Mouse (Mus musculus): Measurements from ENCODE around the gene Henmt1.
A peak's percentile ranks its signal among the peaks of the same experiment; 100 is the strongest.

The Henmt1 gene

DNA sequence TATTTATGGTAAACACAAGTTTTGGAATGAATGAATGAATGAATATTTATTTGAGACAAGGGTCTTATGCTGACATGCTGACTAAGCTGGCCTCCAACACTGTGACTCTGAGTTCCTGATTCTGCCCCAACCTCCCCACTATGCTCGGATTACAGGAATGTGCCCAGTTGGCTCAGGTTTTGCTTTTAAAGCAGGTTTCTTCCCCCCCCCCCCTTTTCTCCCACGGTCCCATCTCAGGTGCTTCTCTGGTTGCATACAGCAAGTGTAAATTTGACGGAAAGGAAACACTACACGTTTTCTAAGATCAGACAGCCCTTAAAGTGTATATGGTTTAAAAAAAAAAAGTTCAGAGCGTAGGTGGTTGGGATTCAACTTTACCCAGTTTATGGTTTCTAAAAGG lies at the start of gene Henmt1:
Henmt1 (plus strand) TSS at position 301 of the 400 bp plus-strand sequence.
- no peak for DNase-seq (ENCODE audit: low spot score)

DNA sequence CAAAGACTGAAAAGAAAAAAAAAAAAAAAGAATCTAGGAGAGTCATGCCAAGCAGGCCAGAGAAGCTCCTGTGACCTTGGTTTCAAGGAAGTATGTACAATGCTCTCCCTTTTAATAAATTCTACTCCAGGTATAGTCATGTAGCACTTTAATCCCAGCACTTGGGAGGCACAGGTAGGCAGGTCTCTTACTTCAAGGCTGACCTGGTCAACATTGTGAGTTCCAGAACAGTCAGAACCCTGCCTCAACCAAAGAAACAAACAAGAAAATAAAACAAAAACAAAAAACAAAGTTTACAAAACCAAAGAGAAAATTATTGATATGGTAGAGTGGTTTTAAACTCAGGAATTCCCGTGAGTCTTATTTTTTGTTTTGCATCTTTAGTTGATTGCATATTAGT lies 49.8 kb upstream of the Henmt1 start, which contains the start of gene Fndc7:
Fndc7 (minus strand) TSS at position 101 of the 400 bp plus-strand sequence.
- DNase-seq (ENCODE audit: low spot score): no peak

- no peak for DNase-seq (ENCODE audit: low spot score)
These were observed 47.6 kb upstream of the Henmt1 start for GRCm38 (mm10) chr3:108892080-108892479.

DNA sequence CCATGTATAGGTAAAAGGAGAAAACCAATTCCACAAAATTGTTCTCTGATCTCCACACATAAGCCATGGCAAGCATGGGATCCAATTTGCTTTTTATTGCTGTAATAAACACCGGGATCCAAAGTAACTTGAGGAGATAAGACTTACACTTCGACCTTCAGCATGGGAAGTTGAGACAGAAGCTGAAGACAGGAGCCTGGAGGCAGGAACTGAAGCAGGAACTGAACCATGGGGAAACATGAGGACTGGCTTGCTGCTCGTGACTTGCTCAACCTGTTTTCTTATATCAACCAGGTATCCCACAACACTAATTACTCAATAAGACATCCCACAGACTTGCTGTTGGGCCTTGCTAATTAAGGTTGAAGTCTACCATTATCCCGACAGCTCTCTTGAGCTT lies 46.8 kb upstream of the Henmt1 start:
- DNase-seq (ENCODE audit: low spot score): no peak

DNA sequence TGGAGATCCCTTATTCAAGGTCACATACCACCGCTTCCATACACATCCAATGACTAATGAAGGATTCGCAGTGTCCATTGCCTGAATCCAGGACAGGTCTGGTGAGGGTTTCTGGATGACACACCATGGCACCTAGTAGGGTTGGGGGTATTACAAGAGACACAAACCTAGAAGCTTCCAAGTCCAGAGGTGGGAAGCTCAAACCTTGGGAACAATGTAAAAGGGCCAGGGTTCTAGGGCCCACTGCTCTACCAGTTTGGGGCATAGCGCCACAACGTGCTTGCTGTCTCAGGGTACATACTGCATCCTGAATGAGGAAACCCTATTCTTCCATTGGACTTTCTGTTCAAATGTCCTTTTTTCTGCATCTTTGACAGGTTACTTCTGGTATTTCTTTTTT lies 41.0 kb upstream of the Henmt1 start:
- DNase-seq (ENCODE audit: low spot score): no peak

- no peak for DNase-seq (ENCODE audit: low spot score)
These were observed 39.5 kb upstream of the Henmt1 start for GRCm38 (mm10) chr3:108900147-108900546.

GRCm38 (mm10) chr3:108900681-108901080 lies 39.0 kb upstream of the Henmt1 start:
- no peak for DNase-seq (ENCODE audit: low spot score)

DNA sequence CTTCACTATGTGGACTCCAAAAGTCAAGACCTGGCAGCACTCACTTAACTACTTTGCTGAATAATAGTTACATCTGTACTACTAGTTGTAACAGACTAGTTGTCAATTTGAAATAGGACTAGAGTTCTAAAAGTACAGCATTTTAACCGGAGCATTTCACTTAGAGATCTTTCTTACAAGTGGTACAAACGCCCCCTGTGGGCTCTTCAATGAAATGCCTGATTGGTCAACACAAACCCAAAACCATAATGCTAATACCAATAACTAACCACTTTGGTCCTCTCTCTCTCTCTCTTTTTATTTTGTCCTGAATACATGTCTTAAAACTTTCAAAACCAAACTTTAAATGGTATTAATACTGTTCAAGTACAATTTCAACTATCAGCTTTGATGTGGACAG lies 37.6 kb upstream of the Henmt1 start:
- DNase-seq (ENCODE audit: low spot score): no peak

- no peak for DNase-seq (ENCODE audit: low spot score)
These were observed 36.7 kb upstream of the Henmt1 start for GRCm38 (mm10) chr3:108902934-108903333.

- DNase-seq (ENCODE audit: low spot score): no peak
These were observed 29.2 kb upstream of the Henmt1 start for GRCm38 (mm10) chr3:108910303-108911080.

DNA sequence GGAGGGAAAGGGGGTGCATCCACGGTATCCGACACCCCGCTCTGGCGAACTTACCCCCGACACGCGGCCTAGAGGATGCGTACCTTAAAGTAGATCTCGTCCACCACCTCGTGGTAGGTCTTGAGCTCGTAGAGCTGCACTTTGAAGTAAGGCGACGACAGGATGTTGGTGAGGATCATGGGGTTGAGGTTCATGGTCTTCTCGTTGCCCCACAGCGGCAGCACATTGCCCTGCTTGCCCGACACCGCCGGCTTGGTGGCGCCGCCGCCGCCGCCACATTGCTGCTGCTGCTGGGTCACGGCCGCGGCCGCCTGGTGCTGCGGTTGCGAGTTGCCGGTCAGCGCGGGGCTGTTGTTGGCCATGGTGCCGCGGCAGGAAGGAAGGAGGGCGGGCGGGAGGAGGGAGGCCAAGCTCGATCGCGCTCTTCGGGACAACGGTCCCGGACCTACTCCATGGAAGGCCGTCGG lies 28.6 kb upstream of the Henmt1 start:
- peak; percentile 33 for DNase-seq (ENCODE audit: low spot score)

DNA sequence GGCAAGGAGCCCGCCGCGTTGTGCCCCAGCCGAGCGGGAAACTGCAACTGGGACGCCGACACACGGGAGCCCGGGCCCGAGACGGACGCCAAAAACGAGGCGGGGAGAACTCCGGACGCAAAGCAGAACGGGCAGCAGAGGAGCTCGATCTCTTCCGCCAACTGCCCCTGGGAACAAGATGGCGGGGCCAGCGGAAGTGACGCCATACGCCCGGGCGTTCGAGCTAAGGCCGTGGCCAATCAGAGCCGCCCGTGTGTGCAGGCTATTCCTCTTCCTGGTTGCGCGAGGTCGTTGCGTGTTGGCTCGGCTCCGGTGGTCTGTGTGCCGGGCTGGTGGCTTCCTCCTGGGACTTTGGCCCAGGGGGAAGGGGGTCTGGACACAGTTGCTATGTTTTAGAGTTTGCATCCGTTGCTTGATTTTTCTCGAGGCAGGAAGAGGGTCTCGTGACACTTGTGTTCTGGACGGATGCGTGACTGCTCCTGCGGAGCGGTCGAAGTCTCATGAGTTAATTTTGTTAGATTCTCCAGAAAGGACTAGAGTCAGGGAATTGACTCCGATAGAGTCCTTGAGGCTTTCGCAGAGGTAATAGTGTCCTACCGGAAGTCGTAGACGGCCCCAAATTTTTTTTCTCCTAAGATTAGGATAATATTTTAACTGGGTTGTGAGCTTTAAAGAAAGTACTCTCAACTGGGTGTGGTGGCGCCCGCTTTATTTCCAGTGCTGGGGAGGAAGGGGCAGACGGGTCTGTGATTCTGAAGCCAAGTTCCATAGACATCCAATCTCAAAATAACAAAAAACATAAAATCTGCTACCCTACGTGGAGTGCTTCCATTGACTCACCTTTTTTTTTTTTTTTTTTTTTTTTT lies 27.9 kb upstream of the Henmt1 start, which contains the start of gene Prpf38b:
Prpf38b (minus strand) TSS at position 180 of the 866 bp plus-strand sequence.
- peak; percentile 92 for DNase-seq (ENCODE audit: low spot score)

- no peak for DNase-seq (ENCODE audit: low spot score)
These were observed 23.7 kb upstream of the Henmt1 start for GRCm38 (mm10) chr3:108915999-108916398.

DNA sequence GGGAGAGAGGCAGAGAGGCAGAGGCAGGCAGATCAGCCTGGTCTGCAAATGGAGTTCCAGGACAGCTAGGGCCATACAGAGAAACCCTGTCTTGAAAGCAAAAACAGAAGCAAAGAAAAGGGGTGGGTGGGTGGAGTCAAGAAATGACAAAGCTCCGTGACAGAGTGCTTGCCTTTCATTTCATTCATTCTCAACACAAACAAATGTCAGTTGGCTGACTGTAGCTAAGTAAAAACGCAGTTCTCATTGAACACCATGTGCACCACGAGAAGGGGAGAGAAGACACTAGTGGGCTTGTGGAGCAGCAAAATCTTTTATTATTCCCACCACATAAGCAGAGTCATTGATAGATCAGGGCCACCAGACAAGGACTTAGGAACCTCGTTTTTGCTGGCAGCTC lies 22.8 kb upstream of the Henmt1 start:
- no peak for DNase-seq (ENCODE audit: low spot score)

- DNase-seq (ENCODE audit: low spot score): no peak
These were observed 21.7 kb upstream of the Henmt1 start for GRCm38 (mm10) chr3:108917986-108918385.

DNA sequence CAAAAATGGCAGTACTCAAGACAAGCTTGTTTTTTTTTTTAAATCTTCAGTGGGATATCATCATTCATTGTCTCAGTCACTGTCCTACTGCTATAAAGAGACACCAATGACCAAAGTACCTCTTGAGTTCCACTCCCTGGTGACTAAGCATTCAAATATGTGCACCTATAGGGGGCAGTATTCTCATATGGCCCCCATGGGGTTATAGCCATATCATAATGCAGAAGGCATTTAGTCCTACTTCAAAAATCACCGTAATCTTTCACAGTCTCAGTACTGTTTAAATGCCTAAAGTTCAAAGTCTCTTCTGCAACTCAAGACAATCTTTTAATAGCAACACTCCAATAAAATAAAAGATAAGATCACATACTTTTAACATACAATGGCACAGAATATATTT lies 20.8 kb upstream of the Henmt1 start:
- no peak for DNase-seq (ENCODE audit: low spot score)

- no peak for DNase-seq (ENCODE audit: low spot score)
These were observed 19.1 kb upstream of the Henmt1 start for GRCm38 (mm10) chr3:108920442-108921070.

- DNase-seq (ENCODE audit: low spot score): no peak
These were observed 17.9 kb upstream of the Henmt1 start for GRCm38 (mm10) chr3:108921822-108922221.

DNA sequence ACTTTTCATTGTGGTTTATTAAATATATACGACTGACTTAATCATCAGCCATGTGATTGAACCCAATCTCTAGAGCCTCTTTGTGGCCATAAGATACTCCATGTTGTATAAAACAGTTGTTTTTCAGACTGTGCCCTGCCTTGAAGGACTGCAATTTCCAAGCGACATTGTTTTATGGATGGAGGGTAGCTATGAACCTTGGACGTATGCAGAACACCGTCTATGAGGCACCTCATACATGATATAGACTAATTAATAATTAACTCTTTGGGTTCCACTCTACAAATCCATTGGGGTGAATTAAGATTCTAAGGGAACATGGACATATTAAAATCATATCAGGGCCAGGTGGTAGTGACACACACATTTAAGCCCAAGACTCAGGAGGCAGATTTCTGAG lies 14.0 kb upstream of the Henmt1 start:
- DNase-seq (ENCODE audit: low spot score): no peak

DNA sequence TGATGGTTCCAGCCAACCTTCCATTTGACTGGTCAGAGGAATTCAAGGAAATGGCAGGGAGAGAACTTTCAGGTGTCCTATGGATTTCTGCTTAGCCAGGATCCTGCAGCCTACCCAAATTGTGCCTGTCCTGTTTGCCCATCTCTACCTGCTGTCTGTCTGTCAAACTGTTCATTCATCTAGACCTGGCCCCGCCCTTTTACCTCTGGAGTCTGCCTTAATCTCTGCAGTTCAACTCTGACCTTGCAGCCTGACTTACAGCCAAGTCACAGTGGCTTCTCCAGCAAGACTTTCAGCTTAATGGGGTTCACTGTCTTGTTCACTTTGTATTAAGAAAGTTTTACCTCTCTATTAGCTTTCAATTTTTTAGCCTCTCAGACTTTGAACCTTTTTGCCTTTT lies 13.4 kb upstream of the Henmt1 start:
- DNase-seq (ENCODE audit: low spot score): no peak

- DNase-seq (ENCODE audit: low spot score): no peak
These were observed 6.1 kb upstream of the Henmt1 start for GRCm38 (mm10) chr3:108933557-108933956.

DNA sequence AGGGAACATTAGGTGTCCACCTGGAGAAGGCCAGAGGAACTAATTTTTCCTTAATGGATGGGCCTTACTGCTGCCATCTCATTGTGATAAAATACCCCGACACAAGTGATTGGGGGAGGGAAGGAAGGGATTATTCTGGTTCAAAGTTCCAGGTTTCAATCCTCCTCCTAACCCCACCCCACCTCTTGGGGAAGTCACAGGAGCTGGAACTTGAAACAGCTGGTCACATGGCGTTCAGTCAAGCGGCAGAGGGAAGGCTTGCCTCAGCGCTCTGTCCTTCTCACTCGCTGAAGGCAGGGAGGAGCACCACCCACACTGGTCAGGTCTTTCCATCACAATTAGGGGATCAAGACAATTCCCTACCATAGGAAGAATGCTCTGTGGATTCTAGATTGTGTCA lies 982 bp upstream of the Henmt1 start:
- DNase-seq (ENCODE audit: low spot score): no peak

All from ovary, adult 18-20 months (tissue).